In the genomic region with DNA sequence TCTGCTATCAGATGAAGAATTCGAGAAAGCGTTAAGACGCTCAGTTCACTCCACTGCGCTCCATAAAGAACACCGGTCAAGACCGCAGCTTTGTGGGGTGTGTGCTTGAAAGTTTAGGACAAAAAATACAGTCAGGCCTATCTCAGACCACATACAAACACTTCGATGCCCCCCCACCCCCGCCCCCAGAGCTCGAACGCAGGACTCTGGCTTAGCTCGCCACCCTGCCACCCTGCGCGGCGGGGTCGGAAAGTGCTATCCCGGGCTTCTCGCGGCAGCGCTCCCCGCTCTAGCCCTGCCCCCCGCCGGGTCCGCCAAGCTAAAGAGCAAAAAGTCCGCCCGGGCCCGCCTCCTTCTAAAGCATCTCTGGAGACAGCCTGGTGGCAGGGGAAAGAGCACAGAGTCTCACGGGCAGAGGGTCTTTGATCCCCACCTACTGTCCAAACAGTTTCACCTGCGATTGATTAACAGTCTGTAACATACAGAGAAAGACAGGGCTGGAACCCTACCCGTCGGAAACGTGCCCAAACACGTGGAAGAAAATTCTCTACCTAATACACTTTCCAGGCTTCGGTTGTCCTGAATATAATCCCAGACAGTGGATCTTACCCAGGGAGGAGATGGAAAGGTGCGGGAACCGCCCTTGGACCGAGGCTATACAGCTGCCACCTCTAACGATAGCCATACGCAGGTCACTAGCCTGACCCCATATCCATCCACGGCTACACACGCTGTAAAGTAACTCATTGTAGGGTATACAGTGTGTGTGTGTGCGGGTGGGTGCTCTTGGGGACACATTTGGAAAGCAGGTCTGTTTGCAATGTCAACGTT, we compare ENCODE assay signal across 8 mouse cellular contexts. TPM values are rescaled to one million over a fixed set of nuclear protein-coding genes. Genes with fewer than 3 reads are reported as not detected.
DNase-seq lines count a peak whose midpoint lies in the region; ATAC-seq and TF ChIP-seq lines count a peak whose summit lies in the region.

No protein-coding gene starts in this region.

- peaks cover 59% of the 10 kb centered on the region for H3K27me3 ChIP-seq in kidney, embryonic 14.5 days (ENCODE audit: control insufficient read depth, insufficient read depth, low read length)
- peaks cover 41% of the 10 kb centered on the region for H3K27me3 ChIP-seq in embryonic facial prominence, embryonic 10.5 days (replicated peaks; ENCODE audit: low read depth, poor library complexity, severe bottlenecking)
- peaks cover 48% of the 10 kb centered on the region for H3K27me3 ChIP-seq in hindbrain, postnatal 0 days (ENCODE audit: insufficient read depth, low read length)
- peaks cover 31% of the 10 kb centered on the region for H3K27me3 ChIP-seq in midbrain, embryonic 13.5 days

- peak overlapping the region; percentile 75 for H3K4me2 ChIP-seq in kidney, embryonic 14.5 days (replicated peaks; ENCODE audit: low read depth, low read length)
- H3K4me2 ChIP-seq in hindbrain, postnatal 0 days (ENCODE audit: low read depth, low read length), result peak overlapping the region; percentile 61
- peak overlapping the region; percentile 87 for H3K4me2 ChIP-seq in midbrain, embryonic 13.5 days (replicated peaks)

- TF ChIP-seq CTCF in hindbrain, postnatal 0 days (IDR thresholded peaks at IDR 0.05; ENCODE audit: low read depth), result no peak

- H3K4me3 ChIP-seq in kidney, embryonic 14.5 days (ENCODE audit: low read length), result peak overlapping the region; percentile 40
- peak overlapping the region; percentile 84 for H3K4me3 ChIP-seq in embryonic facial prominence, embryonic 10.5 days
- H3K4me3 ChIP-seq in hindbrain, postnatal 0 days (ENCODE audit: low read length), result peak overlapping the region; percentile 31
- H3K4me3 ChIP-seq in midbrain, embryonic 13.5 days (replicated peaks), result peak overlapping the region; percentile 52

- no peak for DNase-seq in kidney, adult 9 months
- peak; percentile 85 for DNase-seq in embryonic facial prominence, embryonic 10.5 days (ENCODE audit: low spot score)
- peak; percentile 36 for DNase-seq in hindbrain, postnatal 0 days (ENCODE audit: low spot score)
- no peak for DNase-seq in spleen, postnatal 4 days (ENCODE audit: low spot score in 2 of 2)
- DNase-seq in layer of hippocampus, postnatal 25 days (ENCODE audit: extremely low spot score in 1 of 2, low spot score in 1 of 2), result no peak

- WGBS in kidney, embryonic 14.5 days, result under 1% methylated on average over 42 of the region's 42 CpGs
- WGBS in embryonic facial prominence, embryonic 10.5 days, result under 1% methylated on average over 42 of the region's 42 CpGs
- 2% methylated on average over 42 of the region's 42 CpGs for WGBS in hindbrain, postnatal 0 days
- WGBS in midbrain, embryonic 13.5 days, result under 1% methylated on average over 42 of the region's 42 CpGs

- H3K9ac ChIP-seq in kidney, embryonic 14.5 days (ENCODE audit: low read depth, low read length), result peak overlapping the region; percentile 58; the same call in 1 of the 2 replicates
- H3K9ac ChIP-seq in hindbrain, postnatal 0 days (replicated peaks; ENCODE audit: low read length), result no peak overlapping the region
- peak overlapping the region; percentile 68 for H3K9ac ChIP-seq in midbrain, embryonic 13.5 days (replicated peaks)

- 0 out of 2 replicates have a peak, but pooled peaks have one; percentile 26 for ATAC-seq in kidney, embryonic 14.5 days (ENCODE audit: low FRiP score, low TSS enrichment)
- ATAC-seq in hindbrain, postnatal 0 days, result no peak
- ATAC-seq in midbrain, embryonic 13.5 days, result 0 out of 2 replicates have a peak, but pooled peaks have one; percentile 1
- ATAC-seq in activated CD4-positive, CD25-positive, alpha-beta regulatory T cell, adult 4 months, result no peak

- no peaks in the 10 kb centered on the region for H3K9me3 ChIP-seq in kidney, embryonic 14.5 days (ENCODE audit: control insufficient read depth, low read length)
- no peaks in the 10 kb centered on the region for H3K9me3 ChIP-seq in embryonic facial prominence, embryonic 10.5 days
- H3K9me3 ChIP-seq in hindbrain, postnatal 0 days (ENCODE audit: low read length), result no peaks in the 10 kb centered on the region
- H3K9me3 ChIP-seq in midbrain, embryonic 13.5 days, result no peaks in the 10 kb centered on the region

- peaks cover 25% of the 10 kb centered on the region for H3K4me1 ChIP-seq in kidney, embryonic 14.5 days (ENCODE audit: control insufficient read depth, insufficient read depth, low read length)
- peaks cover 65% of the 10 kb centered on the region for H3K4me1 ChIP-seq in embryonic facial prominence, embryonic 10.5 days
- peaks cover 30% of the 10 kb centered on the region for H3K4me1 ChIP-seq in hindbrain, postnatal 0 days (ENCODE audit: insufficient read depth, low read length)
- peaks cover 68% of the 10 kb centered on the region for H3K4me1 ChIP-seq in midbrain, embryonic 13.5 days (replicated peaks)

- H3K27ac ChIP-seq in kidney, embryonic 14.5 days (ENCODE audit: low read depth, low read length), result no peak overlapping the region
- H3K27ac ChIP-seq in embryonic facial prominence, embryonic 10.5 days (replicated peaks), result peak overlapping the region; percentile 97
- H3K27ac ChIP-seq in hindbrain, postnatal 0 days, result no peak overlapping the region
- peak overlapping the region; percentile 90 for H3K27ac ChIP-seq in midbrain, embryonic 13.5 days

- H3K36me3 ChIP-seq in kidney, embryonic 14.5 days (ENCODE audit: control insufficient read depth, insufficient read depth, low read length), result no peaks in the 10 kb centered on the region
- peaks cover 23% of the 10 kb centered on the region for H3K36me3 ChIP-seq in embryonic facial prominence, embryonic 10.5 days (replicated peaks)
- no peaks in the 10 kb centered on the region for H3K36me3 ChIP-seq in hindbrain, postnatal 0 days (ENCODE audit: insufficient read depth, low read length)
- H3K36me3 ChIP-seq in midbrain, embryonic 13.5 days, result 0 out of 2 replicates have a peak, but pooled peaks cover 2% of the 10 kb centered on the region

RNA-seq across cellular contexts. Expression of a gene that starts 1.3 kb away (rescaled TPM):
- polyA plus RNA-seq in kidney, embryonic 14.5 days (2014; fragmentation: Nextera tagmentation; extraction: Ambion mirVana), result 13.8 and 23.9 TPM in 2 replicates
- polyA plus RNA-seq in embryonic facial prominence, embryonic 10.5 days (2016; fragmentation: Nextera tagmentation; extraction: Ambion mirVana), result 271 and 282 TPM in 2 replicates
- 19.3 and 28.9 TPM in 2 replicates for total RNA-seq in hindbrain, postnatal 0 days (2014; rRNA removed)
- polyA plus RNA-seq in hindbrain, postnatal 0 days (2015; fragmentation: Nextera tagmentation; extraction: Ambion mirVana), result 7.4 and 8.1 TPM in 2 replicates
- 39.1 and 57.5 TPM in 2 replicates for polyA plus RNA-seq in midbrain, embryonic 13.5 days (2015; fragmentation: Nextera tagmentation; extraction: Ambion mirVana)
- polyA plus RNA-seq in activated CD4-positive, CD25-positive, alpha-beta regulatory T cell, adult 4 months (2017; shearing (Covaris generic)), result under 1 TPM in 1 of 2 experiments, not detected in 1; 0.25 TPM
- total RNA-seq in layer of hippocampus, postnatal 25 days (2021), result 1 to 10 TPM in 1 of 2 experiments, under 1 TPM in 1; 0.42 to 1.0 TPM

RNA-seq across cellular contexts. Expression of a gene that starts 39.2 kb away (rescaled TPM):
- 40.9 and 44.9 TPM in 2 replicates for polyA plus RNA-seq in kidney, embryonic 14.5 days (2014; fragmentation: Nextera tagmentation; extraction: Ambion mirVana)
- 36.0 and 38.1 TPM in 2 replicates for polyA plus RNA-seq in embryonic facial prominence, embryonic 10.5 days (2016; fragmentation: Nextera tagmentation; extraction: Ambion mirVana)
- 53.7 and 57.9 TPM in 2 replicates for total RNA-seq in hindbrain, postnatal 0 days (2014; rRNA removed)
- polyA plus RNA-seq in hindbrain, postnatal 0 days (2015; fragmentation: Nextera tagmentation; extraction: Ambion mirVana), result 55.9 and 57.9 TPM in 2 replicates
- 59.3 and 59.8 TPM in 2 replicates for polyA plus RNA-seq in midbrain, embryonic 13.5 days (2015; fragmentation: Nextera tagmentation; extraction: Ambion mirVana)
- polyA plus RNA-seq in activated CD4-positive, CD25-positive, alpha-beta regulatory T cell, adult 4 months (2017; shearing (Covaris generic)), result 10 to 100 TPM; 23.5 to 25.5 TPM
- total RNA-seq in layer of hippocampus, postnatal 25 days (2021), result 10 to 100 TPM; 26.8 to 27.2 TPM

Comparison
In these comparisons a context has a peak if more than half of its experiments do, and no peak if none do; other contexts are left out.
1. ATAC-seq: peak in kidney, embryonic 14.5 days (single experiment) and midbrain, embryonic 13.5 days (single experiment); none in hindbrain, postnatal 0 days (single experiment) and activated CD4-positive, CD25-positive, alpha-beta regulatory T cell, adult 4 months (single experiment).
2. H3K27ac ChIP-seq: peak in embryonic facial prominence, embryonic 10.5 days (single experiment) and midbrain, embryonic 13.5 days (single experiment); none in kidney, embryonic 14.5 days (single experiment) and hindbrain, postnatal 0 days (single experiment).
3. H3K4me3 ChIP-seq: peak in every context shown above with its lines; median percentile 84 in embryonic facial prominence, embryonic 10.5 days; 52 in midbrain, embryonic 13.5 days; 40 in kidney, embryonic 14.5 days; 31 in hindbrain, postnatal 0 days.
4. DNase-seq: peak in embryonic facial prominence, embryonic 10.5 days (single experiment) and hindbrain, postnatal 0 days (single experiment); none in kidney, adult 9 months (single experiment), spleen, postnatal 4 days (0 of 2) and layer of hippocampus, postnatal 25 days (0 of 2).
5. Peak in every context shown above with its lines, with median percentiles within 50 percentile points of each other: H3K4me2 ChIP-seq.